ENCODE assay signal across 22 mouse cellular contexts in the genomic region with DNA sequence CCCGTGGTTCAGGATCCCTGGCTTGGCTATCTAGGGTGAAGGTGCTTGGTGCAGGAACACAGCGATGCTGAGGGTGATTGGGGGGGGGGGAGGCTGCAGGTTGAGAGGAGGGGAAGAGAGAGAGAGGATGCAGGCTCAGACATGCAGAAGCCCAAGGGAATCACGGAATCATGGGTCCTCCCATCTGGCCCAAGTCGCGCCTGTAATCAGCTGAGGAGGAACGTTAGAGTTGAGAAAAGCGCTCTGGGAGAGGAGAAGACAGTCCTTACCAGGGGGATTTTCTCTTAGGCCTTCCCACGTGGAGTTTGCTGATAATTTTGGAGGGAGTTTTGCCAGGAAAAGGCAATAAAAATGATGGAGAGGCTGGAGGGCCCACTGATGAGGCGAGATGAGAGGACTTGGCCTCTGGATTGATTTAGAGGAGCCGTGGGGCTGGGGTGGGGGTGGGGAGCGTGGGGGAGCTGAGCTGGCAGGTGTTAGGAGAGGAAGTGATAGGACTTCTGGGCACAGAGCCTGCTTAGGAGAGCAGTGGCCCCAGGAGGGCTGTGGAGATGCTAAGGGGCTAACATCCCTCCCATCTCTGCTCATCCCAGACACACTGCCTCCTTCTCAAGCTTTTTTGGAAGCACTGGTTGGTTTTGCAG. TPM values are rescaled to one million over a fixed set of nuclear protein-coding genes. Genes with fewer than 3 reads are reported as not detected.
A peak's percentile ranks its signal among the peaks of the same experiment; 100 is the strongest.
DNase-seq lines count a peak whose midpoint lies in the region; ATAC-seq and TF ChIP-seq lines count a peak whose summit lies in the region.
"Had no signal": no experiment of that assay in that cellular context is flagged by ENCODE, and none has a peak within 500 bp of the region (broad histone marks: within the 10 kb centered on the region; RNA-seq: fewer than 3 reads in every experiment).

No protein-coding gene starts in this region.

- DNase-seq in heart, postnatal 4 days, result peak; percentile 12
- DNase-seq in liver, result peak; percentile 24
- no peak for DNase-seq in limb, embryonic 10.5 days (ENCODE audit: low spot score)
- no peak for DNase-seq in spleen, adult 12 weeks (ENCODE audit: low spot score)
- DNase-seq: adrenal gland, postnatal 10 days; cerebellum, adult 9-11 months; gastrocnemius, postnatal 25 days; kidney, adult 11 months; lung, adult 18-20 months; midbrain, embryonic 14.5 days; right cerebral cortex, postnatal 14 days; thymus, adult 2 months had no signal

- no peak for ATAC-seq in heart, embryonic 12.5 days (ENCODE audit: insufficient number of reproducible peaks, low FRiP score)
- no peak for ATAC-seq in liver, embryonic 12.5 days
- ATAC-seq: forebrain, embryonic 14.5 days; hindbrain, embryonic 16.5 days had no signal

- no peak for TF ChIP-seq EP300 in ES-Bruce4 (IDR thresholded peaks at IDR 0.05; ENCODE audit: insufficient read depth, low read depth, low read length)

- WGBS in heart, embryonic 12.5 days, result 30% methylated on average over 11 of the region's 11 CpGs
- 25% methylated on average over 11 of the region's 11 CpGs for WGBS in liver, embryonic 12.5 days (ENCODE audit: insufficient replicate concordance)
- 26% methylated on average over 11 of the region's 11 CpGs for WGBS in limb, embryonic 10.5 days

- peaks cover 38% of the 10 kb centered on the region for H3K27me3 ChIP-seq in heart, embryonic 12.5 days (replicated peaks)
- H3K27me3 ChIP-seq in liver, embryonic 12.5 days (replicated peaks), result peaks cover 46% of the 10 kb centered on the region
- H3K27me3 ChIP-seq in ES-Bruce4 (ENCODE audit: control insufficient read depth, insufficient read depth, low read length, poor library complexity, severe bottlenecking), result no peaks in the 10 kb centered on the region
- H3K27me3 ChIP-seq in limb, embryonic 10.5 days (ENCODE audit: low read depth, poor library complexity, severe bottlenecking), result peaks cover 38% of the 10 kb centered on the region

- H3K9me3 ChIP-seq in heart, embryonic 12.5 days (replicated peaks), result no peaks in the 10 kb centered on the region
- H3K9me3 ChIP-seq in liver, embryonic 12.5 days (replicated peaks), result no peaks in the 10 kb centered on the region
- H3K9me3 ChIP-seq in ES-Bruce4 (replicated peaks; ENCODE audit: control insufficient read depth, insufficient read depth, low read length, poor library complexity, severe bottlenecking), result no peaks in the 10 kb centered on the region
- no peaks in the 10 kb centered on the region for H3K9me3 ChIP-seq in limb, embryonic 10.5 days (replicated peaks)
- H3K9me3 ChIP-seq: embryonic facial prominence, embryonic 12.5 days; stomach, embryonic 15.5 days had no signal

- H3K4me3 ChIP-seq in heart, embryonic 12.5 days, result no peak overlapping the region
- no peak overlapping the region for H3K4me3 ChIP-seq in liver, embryonic 12.5 days
- peak overlapping the region; percentile 22 for H3K4me3 ChIP-seq in ES-Bruce4 (ENCODE audit: low read depth, low read length)
- no peak overlapping the region for H3K4me3 ChIP-seq in limb, embryonic 10.5 days
- H3K4me3 ChIP-seq: embryonic facial prominence, embryonic 12.5 days; myocyte; stomach, embryonic 15.5 days had no signal

- TF ChIP-seq POLR2A in ES-Bruce4 (IDR thresholded peaks at IDR 0.05; ENCODE audit: insufficient read depth, low read length), result no peak

- no peak overlapping the region for H3K27ac ChIP-seq in heart, embryonic 12.5 days (ENCODE audit: poor library complexity, severe bottlenecking)
- no peak overlapping the region for H3K27ac ChIP-seq in liver, embryonic 12.5 days
- H3K27ac ChIP-seq in ES-Bruce4 (ENCODE audit: insufficient read depth, low read length), result no peak overlapping the region
- peak overlapping the region; percentile 50; the same call in 1 of the 2 replicates for H3K27ac ChIP-seq in limb, embryonic 10.5 days
- H3K27ac ChIP-seq: embryonic facial prominence, embryonic 12.5 days; macrophage; stomach, embryonic 15.5 days had no signal

- no peaks in the 10 kb centered on the region for H3K36me3 ChIP-seq in heart, embryonic 12.5 days
- H3K36me3 ChIP-seq in liver, embryonic 12.5 days, result no peaks in the 10 kb centered on the region
- H3K36me3 ChIP-seq in ES-Bruce4 (ENCODE audit: control insufficient read depth, insufficient read depth, low read length, poor library complexity, severe bottlenecking), result no peaks in the 10 kb centered on the region
- no peaks in the 10 kb centered on the region for H3K36me3 ChIP-seq in limb, embryonic 10.5 days
- H3K36me3 ChIP-seq: embryonic facial prominence, embryonic 12.5 days; stomach, embryonic 15.5 days had no signal

- H3K4me1 ChIP-seq in heart, embryonic 12.5 days (replicated peaks), result peaks cover 7% of the 10 kb centered on the region
- H3K4me1 ChIP-seq in liver, embryonic 12.5 days, result no peaks in the 10 kb centered on the region
- peaks cover 2% of the 10 kb centered on the region for H3K4me1 ChIP-seq in ES-Bruce4 (ENCODE audit: control insufficient read depth, insufficient read depth, low read length)
- H3K4me1 ChIP-seq in limb, embryonic 10.5 days, result peaks cover 28% of the 10 kb centered on the region

- no peak overlapping the region for H3K9ac ChIP-seq in heart, embryonic 12.5 days
- no peak overlapping the region for H3K9ac ChIP-seq in liver, embryonic 12.5 days
- H3K9ac ChIP-seq in ES-Bruce4 (ENCODE audit: low read depth, poor library complexity, severe bottlenecking), result no peak overlapping the region
- H3K9ac ChIP-seq: embryonic facial prominence, embryonic 12.5 days; stomach, embryonic 15.5 days had no signal

- no peak overlapping the region for H3K4me2 ChIP-seq in heart, embryonic 12.5 days
- H3K4me2 ChIP-seq in liver, embryonic 12.5 days, result no peak overlapping the region
- H3K4me2 ChIP-seq: embryonic facial prominence, embryonic 12.5 days; heart, embryonic 11.5 days; stomach, embryonic 15.5 days had no signal

- no peak for TF ChIP-seq CTCF in ES-Bruce4 (IDR thresholded peaks at IDR 0.05; ENCODE audit: low read depth, low read length)

RNA-seq across cellular contexts. Expression of a gene that starts 34.6 kb away (rescaled TPM):
- 1 to 10 TPM; 8.8 to 9.5 TPM for total RNA-seq in heart, postnatal 4 days (2021)
- 7.3 and 7.5 TPM in 2 replicates for polyA plus RNA-seq in heart, embryonic 12.5 days (2016; fragmentation: Nextera tagmentation; extraction: Ambion mirVana)
- polyA plus RNA-seq in liver, embryonic 12.5 days (2016; fragmentation: Nextera tagmentation; extraction: Ambion mirVana), result 17.1 and 17.3 TPM in 2 replicates
- 10.2 and 11.9 TPM in 2 replicates for polyA plus RNA-seq in ES-Bruce4 (2011; ENCODE audit: insufficient read depth, insufficient read length, low read depth, missing spikeins)
- 24.5 and 25.4 TPM in 2 replicates for polyA plus RNA-seq in limb, embryonic 10.5 days (2016; fragmentation: Nextera tagmentation; extraction: Ambion mirVana)

Comparison
In these comparisons a context has a peak if more than half of its experiments do, and no peak if none do; other contexts are left out.
1. DNase-seq: peak in heart, postnatal 4 days (single experiment) and liver (single experiment); none in limb, embryonic 10.5 days (single experiment) and spleen, adult 12 weeks (single experiment).